Mouse (Mus musculus) ES-E14 (cell line): Measurements from ENCODE around the gene Rb1. TPM values are rescaled to one million over a fixed set of nuclear protein-coding genes. Genes with fewer than 3 reads are reported as not detected.

Experiments
- DNase-seq: peaks from one replicate; pipeline ENCODE4 v3.0.0-alpha.2; 2013; ENCODE audit warnings: low read depth, low spot score
- H3K27ac ChIP-seq: 2 replicates; pipeline ENCODE4 v1.5.1; 2012; ENCODE audit warnings: low read depth, mild to moderate bottlenecking, low read length, moderate library complexity, mixed read lengths; ENCODE audit not compliant: poor library complexity, insufficient read depth, severe bottlenecking
- H3K36me3 ChIP-seq: 2 replicates; pipeline ENCODE4 v1.6.1; 2012; ENCODE audit warnings: mild to moderate bottlenecking, low read length, moderate library complexity, mixed read lengths; ENCODE audit not compliant: control insufficient read depth, poor library complexity, insufficient read depth, severe bottlenecking
- H3K4me1 ChIP-seq, 2 experiments: fragments of 150-350 bp in 1 of 2; sonication (generic) in 1 of 2; 2 replicates each; pipeline ENCODE4 v1.6.1; 2012; ENCODE audit warnings: low read length in 2 of 2, mild to moderate bottlenecking in 1 of 2, mixed read lengths in 1 of 2; ENCODE audit not compliant: control insufficient read depth in 2 of 2, insufficient read depth in 2 of 2, poor library complexity in 1 of 2
- H3K4me3 ChIP-seq, 2 experiments: fragments of 150-350 bp in 1 of 2; sonication (generic) in 1 of 2; 2 replicates each; pipeline ENCODE4 v1.5.1; 2012; ENCODE audit warnings: low read length in 2 of 2, low read depth in 1 of 2, mild to moderate bottlenecking in 1 of 2, mixed read lengths in 1 of 2; ENCODE audit not compliant: insufficient read depth in 1 of 2, poor library complexity in 1 of 2, severe bottlenecking in 1 of 2
- H3K9ac ChIP-seq: 2 replicates; pipeline ENCODE4 v1.6.1; 2012; ENCODE audit warnings: low read depth, mild to moderate bottlenecking, low read length, mixed read lengths; ENCODE audit not compliant: poor library complexity, insufficient read depth, severe bottlenecking
- H3K9me3 ChIP-seq: fragments of 150-350 bp; sonication (generic); 2 replicates; pipeline ENCODE4 v1.6.1; 2012; ENCODE audit warnings: low read depth, mild to moderate bottlenecking, low read length; ENCODE audit not compliant: control insufficient read depth, insufficient read depth
- CHD2 ChIP-seq: IDR thresholded peaks from 2 replicates; pipeline ENCODE4 v1.6.1; 2014; ENCODE audit warnings: mild to moderate bottlenecking, low read depth, low read length, inconsistent platforms
- HCFC1 ChIP-seq: IDR thresholded peaks from 2 replicates; pipeline ENCODE4 v1.6.1; 2012; ENCODE audit warnings: low read length, inconsistent platforms, borderline replicate concordance; ENCODE audit not compliant: insufficient read depth
- MAFK ChIP-seq: IDR thresholded peaks from 2 replicates; pipeline ENCODE4 v1.6.1; 2014; ENCODE audit warnings: mild to moderate bottlenecking, low read depth, low read length, inconsistent platforms; ENCODE audit not compliant: insufficient read depth
- ZC3H11A ChIP-seq: IDR thresholded peaks from 2 replicates; pipeline ENCODE4 v1.6.1; 2012; ENCODE audit warnings: low read depth, mild to moderate bottlenecking, inconsistent platforms, low read length, borderline replicate concordance
- ZNF384 ChIP-seq: IDR thresholded peaks from 2 replicates; pipeline ENCODE4 v1.6.1; 2012; ENCODE audit warnings: low read depth, low read length, inconsistent platforms
- in situ Hi-C, 2 experiments: fragments of 600-800 bp; cut with MboI; formaldehyde crosslinking; loops; one replicate each; pipeline ENCODE4 v1.15.1; 2025; ENCODE audit warnings: low sequenced_read_pairs in 2 of 2, inconsistent platforms in 1 of 2; ENCODE audit not compliant: unreplicated experiment in 2 of 2
- total RNA-seq: library from RNA; depleted of rRNA; stranded (reverse); fragments of 300-350 nt; gene quantifications from 2 replicates; pipeline ENCODE4 v1.2.3, GENCODE M21; 2012; rRNA removed

The Rb1 gene
- total RNA-seq, result 4.7 and 8.1 TPM in 2 replicates

- Histone ChIP-seq H3K36me3 (no peaks in the 10 kb centered on the region), H3K27ac (peak within 1 kb of the TSS; percentile 63; the same call in 1 of the 2 replicates), H3K9ac (peak within 1 kb of the TSS; percentile 80), H3K9me3 (no peaks in the 10 kb centered on the region), H3K4me3 (peak within 1 kb of the TSS; percentile 76 to 91), H3K4me1 (peaks cover 0 to 9% of the 10 kb centered on the region in 2 experiments; a peak in 2 of 4 replicates)
- DNase-seq, result peak; percentile 39
- TF ChIP-seq CHD2 (no peak), HCFC1 (no peak), MAFK (no peak), ZNF384 (no peak), ZC3H11A (no peak)
- in situ Hi-C loops, result no loop called here
Observed at GRCm38 (mm10) chr14:73325456-73326381, at the start of gene Rb1. Rb1 (minus strand) TSS chr14:73325822.

GRCm38 (mm10) chr14:73374315-73374890, 48.8 kb upstream of the Rb1 start:
- no peak for DNase-seq

GRCm38 (mm10) chr14:73373606-73374005, 48.0 kb upstream of the Rb1 start:
- TF ChIP-seq ZNF384 (no peak), HCFC1 (no peak), CHD2 (no peak), MAFK (no peak), ZC3H11A (no peak)
- DNase-seq, result no peak
- in situ Hi-C loops, result no loop called here
- Histone ChIP-seq H3K9me3 (no peaks in the 10 kb centered on the region), H3K9ac (no peak overlapping the region), H3K36me3 (no peaks in the 10 kb centered on the region; the same call in 1 of the 2 replicates), H3K27ac (no peak overlapping the region), H3K4me1 (no peaks in the 10 kb centered on the region), H3K4me3 (no peak overlapping the region)

More at GRCm38 (mm10) chr14:73374315-73374890, 48.8 kb upstream of the Rb1 start:
- Histone ChIP-seq H3K36me3 (no peaks in the 10 kb centered on the region; the same call in 1 of the 2 replicates), H3K9ac (no peak overlapping the region), H3K27ac (no peak overlapping the region), H3K4me1 (no peaks in the 10 kb centered on the region), H3K9me3 (no peaks in the 10 kb centered on the region), H3K4me3 (no peak overlapping the region)
- TF ChIP-seq MAFK, result no peak
- no peak for TF ChIP-seq CHD2
- no peak for TF ChIP-seq ZC3H11A
- TF ChIP-seq ZNF384, result no peak
- no peak for TF ChIP-seq HCFC1
- in situ Hi-C loops, result no loop called here

- in situ Hi-C loops, result no loop called here
- no peak for DNase-seq
- Histone ChIP-seq H3K27ac (no peak overlapping the region), H3K9me3 (no peaks in the 10 kb centered on the region), H3K9ac (no peak overlapping the region), H3K4me3 (no peak overlapping the region), H3K4me1 (no peaks in the 10 kb centered on the region), H3K36me3 (peaks cover 4% of the 10 kb centered on the region; the same call in 1 of the 2 replicates)
- TF ChIP-seq MAFK, result no peak
- TF ChIP-seq CHD2, result no peak
- no peak for TF ChIP-seq HCFC1
- TF ChIP-seq ZC3H11A, result no peak
- no peak for TF ChIP-seq ZNF384
Observed at GRCm38 (mm10) chr14:73372990-73373389, 47.4 kb upstream of the Rb1 start.
